Mouse (Mus musculus) bone marrow macrophage, adult 2 months (primary cell): ENCODE results near the gene Fam78a.

Source experiments
- CTCF ChIP-seq: IDR thresholded peaks from 2 replicates; pipeline ENCODE4 v1.5.1; 2012; ENCODE audit warnings: low read depth, mild to moderate bottlenecking, low read length, moderate library complexity
- POLR2A ChIP-seq: IDR thresholded peaks from 2 replicates; pipeline ENCODE4 v1.6.1; 2012; ENCODE audit warnings: mild to moderate bottlenecking, low read depth, low read length, borderline replicate concordance

- TF ChIP-seq CTCF = no peak
- no peak for TF ChIP-seq POLR2A
Measured at GRCm38 (mm10) chr2:32088372-32088981, 3.8 kb upstream of the Fam78a start.
